Comparison of ENCODE assay signal across 11 mouse cellular contexts in genomic region chr1:138348447-138348846, GRCm38 (mm10).
DNase-seq lines count a peak whose midpoint lies in the region; ATAC-seq and TF ChIP-seq lines count a peak whose summit lies in the region.
"Had no signal": no experiment of that assay in that cellular context is flagged by ENCODE, and none has a peak within 500 bp of the region (broad histone marks: within the 10 kb centered on the region; RNA-seq: fewer than 3 reads in every experiment).

No protein-coding gene starts in this region.

- H3K4me2 ChIP-seq in heart, embryonic 11.5 days = no peak overlapping the region
- H3K4me2 ChIP-seq: embryonic facial prominence, embryonic 15.5 days; lung, embryonic 14.5 days had no signal

- H3K36me3 ChIP-seq in heart, embryonic 11.5 days (ENCODE audit: control insufficient read depth, insufficient read depth, low read length) = no peaks in the 10 kb centered on the region
- H3K36me3 ChIP-seq: embryonic facial prominence, embryonic 15.5 days; G1E had no signal

- no peak overlapping the region for H3K4me3 ChIP-seq in heart, embryonic 11.5 days (ENCODE audit: low read depth, low read length)
- H3K4me3 ChIP-seq: embryonic facial prominence, embryonic 15.5 days had no signal

- no peak for TF ChIP-seq CTCF in brain, embryonic 14.5 days (IDR thresholded peaks at IDR 0.05; ENCODE audit: borderline replicate concordance, extremely low read depth, insufficient read depth, insufficient read length)

- no peaks in the 10 kb centered on the region for H3K4me1 ChIP-seq in heart, embryonic 11.5 days (ENCODE audit: control insufficient read depth, insufficient read depth, low read length)
- H3K4me1 ChIP-seq: embryonic facial prominence, embryonic 15.5 days had no signal

- TF ChIP-seq POLR2A in brain, embryonic 14.5 days (IDR thresholded peaks at IDR 0.05; ENCODE audit: borderline replicate concordance, extremely low read depth, insufficient read depth, insufficient read length, poor library complexity, severe bottlenecking) = no peak

- H3K9me3 ChIP-seq in heart, embryonic 11.5 days (replicated peaks; ENCODE audit: control insufficient read depth, low read length) = no peaks in the 10 kb centered on the region
- H3K9me3 ChIP-seq: embryonic facial prominence, embryonic 15.5 days; G1E had no signal

- H3K27ac ChIP-seq in heart, embryonic 11.5 days (ENCODE audit: low read depth, low read length) = no peak overlapping the region
- H3K27ac ChIP-seq: embryonic facial prominence, embryonic 15.5 days had no signal

- WGBS in heart, embryonic 11.5 days (ENCODE audit: insufficient replicate concordance) = 54% methylated on average over 6 of the region's 6 CpGs

- peak; percentile 95 for DNase-seq in heart, adult 11 months
- DNase-seq in CD4-positive, CD25-positive, alpha-beta regulatory T cell, adult 2 months (ENCODE audit: low read depth, low spot score) = peak; percentile 64
- peak; percentile 38 for DNase-seq in brain, embryonic 14.5 days (ENCODE audit: low read depth)
- DNase-seq in lung, postnatal 36 days = peak; percentile 24
- DNase-seq in layer of hippocampus, postnatal 25 days (ENCODE audit: extremely low spot score in 1 of 2, low spot score in 1 of 2) = no peak
- DNase-seq in right cerebral cortex, postnatal 10 days (ENCODE audit: low spot score in 2 of 2) = no peak
- no peak for DNase-seq in c-Kit-positive CD71-positive TER-119-positive erythroid progenitor cells, embryonic 14.5 days (ENCODE audit: low spot score)
- DNase-seq: lung, embryonic 14.5 days had no signal

- H3K27me3 ChIP-seq in heart, embryonic 11.5 days (ENCODE audit: control insufficient read depth, insufficient read depth, low read length) = no peaks in the 10 kb centered on the region
- H3K27me3 ChIP-seq: embryonic facial prominence, embryonic 15.5 days had no signal

- no peak for ATAC-seq in heart, embryonic 11.5 days (replicated peaks; ENCODE audit: insufficient number of reproducible peaks, low FRiP score, low TSS enrichment)

- no peak overlapping the region for H3K9ac ChIP-seq in heart, embryonic 11.5 days (ENCODE audit: low read depth, low read length)
- H3K9ac ChIP-seq: embryonic facial prominence, embryonic 15.5 days; lung, embryonic 14.5 days had no signal

Comparison
In these comparisons a context has a peak if more than half of its experiments do, and no peak if none do; other contexts are left out.
1. DNase-seq: peak in heart, adult 11 months (single experiment), CD4-positive, CD25-positive, alpha-beta regulatory T cell, adult 2 months (single experiment), brain, embryonic 14.5 days (single experiment) and lung, postnatal 36 days (single experiment); none in layer of hippocampus, postnatal 25 days (0 of 2), right cerebral cortex, postnatal 10 days (0 of 2) and c-Kit-positive CD71-positive TER-119-positive erythroid progenitor cells, embryonic 14.5 days (single experiment).